Mouse (Mus musculus) spleen, adult 2 months (tissue): ENCODE results near the gene Spata2l.

Experiments used
- CTCF ChIP-seq: fragments of 200-500 bp; IDR thresholded peaks from 2 replicates; pipeline ENCODE4 v1.5.1; 2011; ENCODE audit warnings: mild to moderate bottlenecking, inconsistent platforms; ENCODE audit not compliant: insufficient read depth, insufficient read length, insufficient replicate concordance; ENCODE audit errors: extremely low read depth
- POLR2A ChIP-seq: fragments of 200-500 bp; IDR thresholded peaks from 2 replicates; pipeline ENCODE4 v1.6.1; 2011; ENCODE audit warnings: low read depth, low read length, inconsistent platforms

GRCm38 (mm10) chr8:123233300-123233699 lies 2.7 kb downstream of the Spata2l start:
- no peak for TF ChIP-seq CTCF
- TF ChIP-seq POLR2A = no peak
